Mouse (Mus musculus) limb, embryonic 12.5 days (tissue): ENCODE results near the gene Slc25a21. TPM values are rescaled to one million over a fixed set of nuclear protein-coding genes. Genes with fewer than 3 reads are reported as not detected.

Experiments
- ATAC-seq: fragments of 200-750 bp; cut with Nextera tagmentation; 2 replicates; pipeline ENCODE4 v1.8.0; 2017; ENCODE audit warnings: low read depth, moderate TSS enrichment; ENCODE audit not compliant: insufficient number of reproducible peaks, insufficient read depth, low FRiP score, low TSS enrichment
- H3K27ac ChIP-seq: fragments of 300-500 bp; sonication (generic); 2 replicates; pipeline ENCODE4 v1.5.1; 2016; ENCODE audit warnings: mild to moderate bottlenecking, moderate library complexity
- H3K27me3 ChIP-seq: fragments of 300-500 bp; sonication (generic); 2 replicates; pipeline ENCODE4 v1.6.1; 2016; ENCODE audit warnings: mild to moderate bottlenecking, moderate library complexity
- H3K36me3 ChIP-seq: fragments of 300-500 bp; sonication (generic); 2 replicates; pipeline ENCODE4 v1.6.1; 2016; ENCODE audit warnings: mild to moderate bottlenecking, moderate library complexity
- H3K4me1 ChIP-seq: fragments of 300-500 bp; sonication (generic); replicated peaks from 2 replicates; pipeline ENCODE4 v1.6.1; 2016
- H3K4me2 ChIP-seq: fragments of 300-500 bp; sonication (generic); 2 replicates; pipeline ENCODE4 v1.6.1; 2016; ENCODE audit warnings: mild to moderate bottlenecking, moderate library complexity
- H3K4me3 ChIP-seq: fragments of 300-500 bp; sonication (generic); replicated peaks from 2 replicates; pipeline ENCODE4 v1.5.1; 2016; ENCODE audit warnings: mild to moderate bottlenecking
- H3K9ac ChIP-seq: fragments of 300-500 bp; sonication (generic); replicated peaks from 2 replicates; pipeline ENCODE4 v1.6.1; 2016; ENCODE audit warnings: mild to moderate bottlenecking, moderate library complexity
- H3K9me3 ChIP-seq: fragments of 300-500 bp; sonication (generic); 2 replicates; pipeline ENCODE4 v1.6.1; 2016; ENCODE audit warnings: mild to moderate bottlenecking, moderate library complexity
- WGBS: fragments of 180-500 bp; shearing (Covaris S2); methylation state at CpG from one replicate; pipeline ENCODE4 v1.1.7; 2016; 5-methylcytosine and 5-hydroxymethylcytosine counted together
- polyA plus RNA-seq: library from polyadenylated mRNA; unstranded; fragments of >200 nt; fragmentation: Nextera tagmentation; extraction: Ambion mirVana; gene quantifications from 2 replicates; pipeline ENCODE4 v1.2.1, GENCODE M21; 2016

The Slc25a21 gene
- polyA plus RNA-seq, 1 experiment from 2014 or later: 1.1 TPM

- Histone ChIP-seq H3K4me2 (no peak overlapping the region), H3K9me3 (no peaks in the 10 kb centered on the region), H3K36me3 (no peaks in the 10 kb centered on the region), H3K9ac (no peak overlapping the region), H3K27me3 (no peaks in the 10 kb centered on the region), H3K4me3 (no peak overlapping the region), H3K4me1 (no peaks in the 10 kb centered on the region), H3K27ac (no peak overlapping the region)
- 75% methylated on average over 6 of the region's 6 CpGs for WGBS
- ATAC-seq: no peak
These were observed 429.8 kb downstream of the Slc25a21 start for GRCm38 (mm10) chr12:56767474-56767873.

DNA sequence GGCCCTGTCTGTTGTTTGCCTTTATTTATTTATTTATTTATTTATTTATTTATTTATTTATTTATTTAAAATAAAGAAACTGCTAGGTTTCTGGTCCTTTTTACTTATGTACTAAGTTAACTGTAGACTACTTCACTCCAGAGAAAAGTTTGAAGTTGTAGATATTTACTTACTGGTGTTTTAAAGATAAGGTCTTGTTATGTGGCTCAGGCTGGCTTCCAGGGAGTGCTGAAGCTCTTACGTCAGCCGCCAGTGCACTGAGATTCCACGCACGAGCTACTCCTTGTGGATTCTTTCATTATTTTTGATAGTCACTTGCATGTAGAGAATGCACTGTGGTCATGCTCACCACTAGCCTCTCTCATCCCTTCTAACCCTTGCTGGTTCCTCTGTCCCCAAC is 460.2 kb downstream of the Slc25a21 start:
- WGBS: 95% methylated on average over 4 of the region's 4 CpGs
- ATAC-seq: no peak

GRCm38 (mm10) chr12:56727631-56728030 is 469.6 kb downstream of the Slc25a21 start:
- ATAC-seq: no peak
- Histone ChIP-seq H3K9ac (no peak overlapping the region), H3K27ac (no peak overlapping the region), H3K36me3 (no peaks in the 10 kb centered on the region), H3K9me3 (no peaks in the 10 kb centered on the region), H3K27me3 (no peaks in the 10 kb centered on the region), H3K4me2 (no peak overlapping the region), H3K4me3 (no peak overlapping the region), H3K4me1 (no peaks in the 10 kb centered on the region)
- WGBS: 73% methylated on average over 4 of the region's 4 CpGs

More for the DNA sequence above, 460.2 kb downstream of the Slc25a21 start:
- Histone ChIP-seq H3K36me3 (no peaks in the 10 kb centered on the region), H3K9me3 (no peaks in the 10 kb centered on the region), H3K27ac (no peak overlapping the region), H3K4me2 (no peak overlapping the region), H3K9ac (no peak overlapping the region), H3K4me1 (no peaks in the 10 kb centered on the region), H3K27me3 (no peaks in the 10 kb centered on the region), H3K4me3 (no peak overlapping the region)

DNA sequence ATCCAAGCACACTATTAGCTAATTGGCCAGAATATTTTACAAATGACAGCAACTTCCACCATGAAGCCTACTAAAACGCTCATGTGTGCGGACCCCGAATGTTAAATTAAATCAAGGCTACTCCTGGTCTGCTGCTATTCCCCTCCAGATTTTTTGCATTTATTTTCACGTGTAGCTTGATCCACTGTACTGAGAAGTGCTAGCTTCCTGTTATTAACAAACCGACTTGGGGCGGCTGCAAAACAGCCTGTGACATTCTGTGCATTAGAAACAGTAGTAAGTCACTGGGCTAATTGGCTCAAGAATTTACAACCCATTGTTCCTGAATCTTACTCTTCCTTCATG is 478.6 kb downstream of the Slc25a21 start:
- Histone ChIP-seq H3K4me3 (0 out of 2 replicates have a peak overlapping the region, but pooled peaks have one; percentile 4), H3K4me1 (peaks cover 27% of the 10 kb centered on the region), H3K4me2 (peak overlapping the region; percentile 45), H3K9me3 (no peaks in the 10 kb centered on the region), H3K27ac (no peak overlapping the region), H3K36me3 (no peaks in the 10 kb centered on the region), H3K9ac (no peak overlapping the region), H3K27me3 (peaks cover 20% of the 10 kb centered on the region)
- ATAC-seq: peak; percentile 77; the same call in 1 of the 2 replicates
- WGBS: 8% methylated on average over 6 of the region's 6 CpGs

DNA sequence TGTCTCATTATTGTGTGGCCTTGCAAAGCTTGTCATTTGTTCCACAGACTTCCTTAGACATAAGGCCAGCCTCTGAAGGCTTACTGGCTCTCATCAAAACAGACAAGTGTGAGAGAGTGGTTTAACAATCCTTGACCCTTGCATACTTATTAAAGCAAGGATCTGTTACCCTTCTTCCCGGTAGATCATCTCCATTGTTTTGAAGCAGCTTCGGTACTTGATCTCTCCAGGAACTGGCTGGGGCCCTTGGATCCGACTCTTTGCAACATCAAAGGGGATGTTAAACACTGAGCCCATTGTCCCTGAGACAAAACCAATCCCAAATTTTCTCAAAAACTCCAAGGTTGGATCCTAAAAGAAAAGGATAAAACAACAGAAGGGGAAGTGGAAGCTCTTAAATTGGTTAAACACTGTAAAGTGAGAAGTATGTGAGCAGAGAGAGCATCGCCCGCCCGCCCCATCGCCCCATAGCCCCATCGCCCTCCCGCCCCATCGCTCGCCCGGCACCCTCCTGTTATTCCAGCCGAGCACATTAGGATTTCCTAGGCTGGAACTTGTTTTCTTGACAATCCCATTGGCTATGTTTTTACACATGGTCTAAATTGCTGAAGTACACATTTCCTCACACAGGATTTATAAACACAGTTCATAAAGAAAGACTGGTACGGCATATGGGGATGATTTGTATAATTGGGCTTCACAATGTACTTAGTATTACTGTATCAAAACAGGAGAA is 479.1 kb downstream of the Slc25a21 start:
- Histone ChIP-seq H3K9ac (no peak overlapping the region), H3K4me1 (peaks cover 27% of the 10 kb centered on the region), H3K27ac (peak overlapping the region; percentile 8; the same call in 1 of the 2 replicates), H3K9me3 (no peaks in the 10 kb centered on the region), H3K27me3 (peaks cover 20% of the 10 kb centered on the region), H3K36me3 (no peaks in the 10 kb centered on the region), H3K4me2 (peak overlapping the region; percentile 45), H3K4me3 (0 out of 2 replicates have a peak overlapping the region, but pooled peaks have one; percentile 4)
- 4% methylated on average over 14 of the region's 14 CpGs for WGBS
- peak; percentile 77; the same call in 1 of the 2 replicates for ATAC-seq

DNA sequence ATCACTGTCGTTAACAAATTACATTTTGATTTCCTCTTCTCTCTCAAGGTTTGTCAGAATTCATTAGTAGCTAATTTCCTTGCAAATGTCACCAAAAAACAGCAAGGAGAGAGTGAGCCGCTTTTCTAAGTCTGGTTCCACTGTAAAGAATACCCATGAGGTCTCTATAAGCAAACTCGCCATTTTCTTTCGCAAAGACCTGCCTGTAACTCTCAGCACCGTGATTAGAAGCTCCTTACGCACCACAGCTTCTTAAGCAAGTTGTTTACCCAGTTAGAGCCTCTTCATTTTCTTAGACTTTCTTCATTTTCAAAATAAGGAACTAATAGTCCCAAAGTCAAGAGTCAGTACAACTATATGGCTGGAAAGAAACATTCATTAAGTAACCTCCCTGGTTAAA is 496.3 kb downstream of the Slc25a21 start:
- no peak overlapping the region for H3K27ac ChIP-seq
- peaks cover 25% of the 10 kb centered on the region for H3K4me1 ChIP-seq
- no peak overlapping the region for H3K9ac ChIP-seq
- no peaks in the 10 kb centered on the region for H3K9me3 ChIP-seq
- no peak overlapping the region for H3K4me3 ChIP-seq
- peaks cover 58% of the 10 kb centered on the region for H3K27me3 ChIP-seq
- WGBS: 4% methylated on average over 6 of the region's 6 CpGs
- no peaks in the 10 kb centered on the region for H3K36me3 ChIP-seq
- ATAC-seq: no peak
- no peak overlapping the region for H3K4me2 ChIP-seq

DNA sequence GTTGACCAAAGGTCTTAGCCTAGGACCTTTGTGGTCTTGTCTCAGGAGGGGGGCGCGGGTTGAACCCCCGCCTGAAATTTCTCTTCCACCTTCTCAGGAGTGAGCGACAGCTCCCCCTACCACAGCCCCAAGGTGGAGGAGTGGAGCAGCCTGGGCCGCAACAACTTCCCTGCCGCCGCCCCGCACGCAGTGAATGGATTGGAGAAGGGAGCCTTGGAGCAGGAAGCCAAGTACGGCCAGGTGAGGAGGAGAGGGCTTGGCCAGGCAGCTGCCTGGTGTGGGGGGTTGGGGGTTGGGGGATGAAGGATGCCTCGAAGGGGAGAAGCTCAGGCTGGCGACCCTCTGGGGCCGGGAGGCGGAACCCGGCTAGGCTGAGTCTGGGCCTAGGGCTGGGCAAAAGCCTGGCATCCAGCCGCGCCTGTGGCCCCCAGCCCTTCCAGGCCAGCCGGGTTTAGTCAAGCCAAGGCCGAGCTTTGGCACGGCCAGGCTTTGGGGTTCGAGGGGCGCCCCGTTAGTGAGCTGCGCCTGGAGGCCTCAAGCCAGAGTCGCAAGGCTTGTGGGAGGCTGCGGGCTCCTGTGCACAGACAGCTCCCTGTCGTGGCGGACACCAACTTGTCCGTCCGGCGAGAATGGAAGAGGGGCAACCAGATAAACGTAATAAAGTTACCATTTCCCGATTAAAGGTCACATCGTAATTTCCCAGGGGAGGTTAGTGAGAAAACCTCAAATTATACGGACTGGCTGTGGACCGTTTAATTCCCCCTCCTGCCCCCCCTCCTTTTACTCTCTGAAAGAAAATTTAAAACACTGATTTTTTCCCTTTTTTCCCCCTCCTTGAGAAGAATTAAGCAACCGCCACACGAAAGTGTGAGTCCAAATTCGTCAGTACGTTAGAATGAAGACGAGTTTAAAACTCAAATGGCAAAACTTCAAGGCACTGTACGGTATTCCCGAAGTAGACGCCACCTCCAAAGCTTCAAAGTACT is 497.1 kb downstream of the Slc25a21 start:
- no peaks in the 10 kb centered on the region for H3K36me3 ChIP-seq
- peak overlapping the region; percentile 50 for H3K9ac ChIP-seq
- WGBS: 3% methylated on average over 44 of the region's 44 CpGs
- no peak overlapping the region for H3K27ac ChIP-seq
- peaks cover 30% of the 10 kb centered on the region for H3K4me1 ChIP-seq
- peaks cover 63% of the 10 kb centered on the region for H3K27me3 ChIP-seq
- ATAC-seq: no peak
- no peaks in the 10 kb centered on the region for H3K9me3 ChIP-seq
- peak overlapping the region; percentile 51 for H3K4me2 ChIP-seq
- peak overlapping the region; percentile 34 for H3K4me3 ChIP-seq

DNA sequence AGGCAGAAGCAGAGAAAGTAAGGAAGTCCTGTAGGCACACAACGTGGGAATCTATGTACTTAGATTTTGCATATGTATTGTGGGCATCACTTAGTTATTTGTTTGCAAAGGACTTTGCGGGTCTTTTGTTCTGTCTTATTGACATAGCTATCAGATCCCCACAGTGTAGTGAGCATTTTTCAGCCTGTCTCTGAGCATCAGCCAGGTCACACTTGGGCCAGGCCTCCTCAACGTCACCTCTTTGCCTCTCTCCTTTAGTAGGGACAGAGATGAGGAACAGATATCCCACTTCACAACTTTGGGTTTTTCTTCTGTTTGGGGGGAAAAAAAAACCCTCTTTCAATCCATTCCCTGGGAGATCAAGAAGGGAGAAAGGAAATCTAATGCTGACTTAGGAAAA is 497.9 kb downstream of the Slc25a21 start:
- H3K27me3 ChIP-seq: peaks cover 71% of the 10 kb centered on the region
- peaks cover 30% of the 10 kb centered on the region for H3K4me1 ChIP-seq
- ATAC-seq: no peak
- H3K9me3 ChIP-seq: no peaks in the 10 kb centered on the region
- no peak overlapping the region for H3K9ac ChIP-seq
- H3K36me3 ChIP-seq: no peaks in the 10 kb centered on the region
- H3K4me2 ChIP-seq: peak overlapping the region; percentile 51
- H3K4me3 ChIP-seq: peak overlapping the region; percentile 34
- WGBS: 16% methylated on average over 3 of the region's 3 CpGs
- H3K27ac ChIP-seq: no peak overlapping the region

DNA sequence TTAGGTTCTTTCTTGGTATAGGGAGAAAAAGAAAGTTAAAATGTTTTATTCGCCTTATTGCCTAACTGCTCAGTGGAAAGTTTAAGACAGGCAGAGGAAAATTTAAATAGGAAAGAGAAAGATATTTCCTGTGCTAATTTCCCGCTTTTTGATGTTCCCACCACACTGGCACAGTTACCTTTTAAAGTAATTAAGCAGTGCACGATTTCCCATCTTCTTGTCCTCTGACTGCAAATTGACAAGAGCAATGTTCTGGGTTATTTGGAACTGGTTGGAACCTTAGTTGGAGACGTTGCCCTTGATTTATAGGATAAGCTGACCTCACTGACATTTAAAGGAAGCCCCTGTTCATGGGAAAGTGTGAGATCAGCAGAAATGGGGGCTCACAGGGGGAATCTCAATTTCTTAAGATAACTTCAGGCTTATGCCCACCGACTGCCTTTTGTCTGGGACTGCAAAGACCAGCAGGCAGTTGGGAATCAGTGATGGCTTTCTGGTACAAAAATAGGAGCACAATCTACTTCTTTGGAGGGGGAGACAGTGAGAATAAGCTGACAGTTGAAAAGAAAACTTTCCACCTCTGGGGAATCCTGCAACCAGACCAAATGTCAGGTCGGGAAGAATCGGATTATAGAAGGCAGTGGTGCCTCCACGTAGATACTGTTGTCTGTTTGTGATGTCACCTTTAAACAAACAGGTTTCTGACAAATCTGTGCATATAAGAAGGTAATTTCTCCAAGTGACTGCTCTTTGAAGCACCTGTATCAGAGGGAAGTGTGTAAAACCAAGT is 498.9 kb downstream of the Slc25a21 start:
- Histone ChIP-seq H3K4me2 (peak overlapping the region; percentile 67), H3K9me3 (no peaks in the 10 kb centered on the region), H3K27ac (no peak overlapping the region), H3K36me3 (no peaks in the 10 kb centered on the region), H3K4me1 (peaks cover 30% of the 10 kb centered on the region), H3K4me3 (peak overlapping the region; percentile 47), H3K9ac (peak overlapping the region; percentile 44), H3K27me3 (peaks cover 81% of the 10 kb centered on the region)
- no peak for ATAC-seq
- 3% methylated on average over 8 of the region's 8 CpGs for WGBS

DNA sequence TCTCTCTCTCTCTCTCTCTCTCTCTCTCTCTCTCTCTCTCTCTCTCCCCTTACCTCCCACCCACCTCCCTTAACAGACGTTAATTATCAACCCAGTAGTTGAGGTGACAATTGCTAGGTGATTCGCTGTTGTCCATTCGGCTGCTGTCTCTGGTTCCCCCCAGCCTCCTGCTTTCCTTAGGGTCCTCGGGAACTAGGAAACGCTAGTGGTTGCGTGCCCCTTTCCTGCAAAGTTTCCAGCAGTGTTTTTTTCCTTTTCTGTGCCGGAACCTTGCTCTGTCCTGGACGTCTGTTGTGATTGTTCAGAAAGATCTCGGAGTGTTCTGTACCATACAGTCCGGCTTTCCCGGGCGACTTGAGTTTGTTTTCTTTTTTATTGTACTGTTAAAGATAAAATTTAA is 499.5 kb downstream of the Slc25a21 start:
- H3K4me2 ChIP-seq: peak overlapping the region; percentile 67
- peaks cover 34% of the 10 kb centered on the region for H3K4me1 ChIP-seq
- under 1% methylated on average over 12 of the region's 12 CpGs for WGBS
- peak overlapping the region; percentile 47 for H3K4me3 ChIP-seq
- no peak for ATAC-seq
- H3K9ac ChIP-seq: peak overlapping the region; percentile 54
- no peak overlapping the region for H3K27ac ChIP-seq
- no peaks in the 10 kb centered on the region for H3K9me3 ChIP-seq
- peaks cover 87% of the 10 kb centered on the region for H3K27me3 ChIP-seq
- H3K36me3 ChIP-seq: no peaks in the 10 kb centered on the region
